Mouse (Mus musculus) embryonic facial prominence, embryonic 10.5 days (tissue): ENCODE measurements around the gene Myt1. TPM values are rescaled to one million over a fixed set of nuclear protein-coding genes. Genes with fewer than 3 reads are reported as not detected.

Source experiments
- DNase-seq: peaks from one replicate; pipeline ENCODE4 v3.0.0-alpha.2; 2017; ENCODE audit warnings: low spot score
- H3K27ac ChIP-seq: fragments of 300-500 bp; sonication (generic); replicated peaks from 2 replicates; pipeline ENCODE4 v1.5.1; 2016; ENCODE audit warnings: mild to moderate bottlenecking
- H3K27me3 ChIP-seq: fragments of 300-500 bp; sonication (generic); replicated peaks from 2 replicates; pipeline ENCODE4 v1.6.1; 2016; ENCODE audit warnings: low read depth, mild to moderate bottlenecking; ENCODE audit not compliant: poor library complexity, severe bottlenecking
- H3K36me3 ChIP-seq: fragments of 300-500 bp; sonication (generic); replicated peaks from 2 replicates; pipeline ENCODE4 v1.6.1; 2016; ENCODE audit warnings: mild to moderate bottlenecking, moderate library complexity
- H3K4me1 ChIP-seq: fragments of 300-500 bp; sonication (generic); 2 replicates; pipeline ENCODE4 v1.6.1; 2016
- H3K4me3 ChIP-seq: fragments of 300-500 bp; sonication (generic); 2 replicates; pipeline ENCODE4 v1.5.1; 2016; ENCODE audit warnings: mild to moderate bottlenecking, moderate library complexity
- H3K9me3 ChIP-seq: fragments of 300-500 bp; sonication (generic); 2 replicates; pipeline ENCODE4 v1.6.1; 2016; ENCODE audit warnings: mild to moderate bottlenecking
- WGBS: fragments of 180-500 bp; shearing (Covaris S2); methylation state at CpG from one replicate; pipeline ENCODE4 v1.1.7; 2016; 5-methylcytosine and 5-hydroxymethylcytosine counted together
- polyA plus RNA-seq: library from polyadenylated mRNA; unstranded; fragments of >200 nt; fragmentation: Nextera tagmentation; extraction: Ambion mirVana; gene quantifications from 2 replicates; pipeline ENCODE4 v1.2.1, GENCODE M21; 2016

The Myt1 gene
- polyA plus RNA-seq, 1 experiment from 2014 or later, result 7.5 TPM

DNA sequence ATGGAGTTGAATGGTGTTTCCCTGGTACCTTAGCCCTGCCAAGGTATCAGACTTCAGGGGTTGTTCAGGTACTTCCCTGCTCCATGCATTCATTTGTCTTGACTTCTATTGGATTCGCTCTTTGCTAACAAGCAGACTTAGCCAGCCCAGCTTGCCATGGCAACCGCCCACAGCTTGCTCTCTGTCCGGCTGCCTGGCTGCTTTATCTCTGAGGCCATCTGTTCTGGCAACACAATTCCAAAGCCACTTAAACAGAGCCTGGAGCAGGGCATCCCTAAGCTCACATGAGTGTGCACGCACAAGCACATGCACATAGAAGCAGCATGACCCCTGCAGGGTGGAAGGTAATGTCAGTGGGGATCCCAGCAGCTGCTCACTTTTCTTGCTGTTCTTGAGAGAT is 4.1 kb upstream of the Myt1 start:
- H3K4me1 ChIP-seq, result peaks cover 27% of the 10 kb centered on the region
- WGBS, result 41% methylated on average over 4 of the region's 4 CpGs
- peak; percentile 33 for DNase-seq
- no peaks in the 10 kb centered on the region for H3K9me3 ChIP-seq
- H3K27me3 ChIP-seq, result peaks cover 12% of the 10 kb centered on the region; the same call in 1 of the 2 replicates
- no peak overlapping the region for H3K27ac ChIP-seq
- no peak overlapping the region for H3K4me3 ChIP-seq
- no peaks in the 10 kb centered on the region for H3K36me3 ChIP-seq

DNA sequence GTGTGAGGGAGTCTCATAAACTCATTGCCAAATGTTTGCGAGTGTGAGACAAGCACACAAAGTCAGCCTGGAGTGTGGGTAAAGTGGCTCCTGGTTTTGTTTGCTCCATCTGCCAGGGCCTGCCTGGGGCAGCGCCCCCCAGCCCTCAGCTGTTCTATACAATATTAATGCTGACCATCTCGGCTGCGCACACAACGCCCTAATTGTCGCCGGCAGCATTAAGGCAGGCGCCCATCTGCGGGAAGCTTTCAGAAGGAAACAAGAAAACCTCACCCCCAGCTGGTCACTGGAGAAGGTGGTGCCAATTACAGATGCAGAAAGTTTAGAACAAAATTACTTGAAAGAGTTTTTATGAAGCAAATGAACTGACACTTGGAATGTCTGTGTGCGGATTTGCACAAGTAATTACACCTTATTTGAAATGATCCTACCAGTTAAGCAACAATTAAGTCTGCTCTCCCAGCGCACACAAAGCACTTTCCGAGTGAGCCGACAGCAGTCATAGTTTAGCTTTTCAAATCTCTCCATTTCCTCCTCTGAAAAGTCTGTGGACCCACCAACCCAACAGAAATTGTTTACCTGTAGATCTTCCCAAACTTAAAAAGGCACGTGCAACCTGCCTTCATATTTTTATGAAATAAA is 875 bp downstream of the Myt1 start:
- no peaks in the 10 kb centered on the region for H3K9me3 ChIP-seq
- 17% methylated on average over 14 of the region's 14 CpGs for WGBS
- peaks cover 25% of the 10 kb centered on the region for H3K4me1 ChIP-seq
- peak overlapping the region; percentile 43 for H3K4me3 ChIP-seq
- H3K27ac ChIP-seq, result peak overlapping the region; percentile 4; the same call in 1 of the 2 replicates
- peak; percentile 32 for DNase-seq
- H3K36me3 ChIP-seq, result no peaks in the 10 kb centered on the region
- H3K27me3 ChIP-seq, result peaks cover 13% of the 10 kb centered on the region; the same call in 1 of the 2 replicates

DNA sequence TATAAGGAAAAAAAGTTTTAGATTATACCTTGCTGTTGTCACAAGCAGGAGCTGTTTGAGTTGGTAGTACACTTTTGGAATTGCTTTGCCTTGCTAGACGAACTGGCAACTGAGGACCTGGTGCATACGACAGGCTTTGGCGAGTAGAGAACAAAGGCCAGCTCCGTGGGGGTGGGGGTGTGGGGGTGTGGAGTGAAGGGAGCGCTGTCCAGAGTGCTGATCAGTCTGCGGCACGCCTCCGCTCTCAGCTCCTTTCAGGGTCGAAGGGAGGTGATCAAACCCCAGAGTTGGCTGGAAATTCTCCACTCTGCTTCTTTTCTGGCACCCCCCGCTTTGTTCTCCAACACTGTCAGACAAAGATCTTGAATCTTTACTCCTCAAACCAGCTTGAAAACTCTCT is 1.5 kb downstream of the Myt1 start:
- H3K4me1 ChIP-seq, result peaks cover 19% of the 10 kb centered on the region
- peak overlapping the region; percentile 4 for H3K27ac ChIP-seq
- peaks cover 13% of the 10 kb centered on the region; the same call in 1 of the 2 replicates for H3K27me3 ChIP-seq
- no peaks in the 10 kb centered on the region for H3K36me3 ChIP-seq
- WGBS, result 2% methylated on average over 10 of the region's 10 CpGs
- DNase-seq, result peak; percentile 80
- H3K4me3 ChIP-seq, result peak overlapping the region; percentile 43
- no peaks in the 10 kb centered on the region for H3K9me3 ChIP-seq

DNA sequence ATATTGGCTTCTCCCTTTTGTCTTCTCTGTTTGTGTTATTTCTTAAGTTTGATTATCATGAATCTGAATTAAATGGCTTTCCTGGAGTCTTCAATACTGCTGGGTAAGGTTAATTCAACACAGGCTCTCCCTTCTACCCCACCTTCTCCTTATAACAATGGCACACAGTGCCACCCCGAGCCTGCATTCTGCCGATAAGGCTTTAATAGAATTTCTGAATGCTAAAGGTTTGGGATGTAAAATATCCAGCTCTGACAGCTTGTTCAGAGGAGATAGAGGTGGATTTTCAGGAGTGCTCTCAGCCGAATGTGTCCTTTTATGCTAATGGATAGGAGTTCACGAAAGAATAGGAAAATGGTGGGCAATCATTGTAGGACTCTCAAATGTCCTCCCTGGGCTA is 2.1 kb downstream of the Myt1 start:
- 80% methylated on average over 4 of the region's 4 CpGs for whole genome bisulfite sequencing
- Histone ChIP-seq H3K36me3 (no peaks in the 10 kb centered on the region), H3K4me3 (peak overlapping the region; percentile 21; the same call in 1 of the 2 replicates), H3K4me1 (peaks cover 18% of the 10 kb centered on the region), H3K9me3 (no peaks in the 10 kb centered on the region), H3K27me3 (peaks cover 13% of the 10 kb centered on the region; the same call in 1 of the 2 replicates), H3K27ac (no peak overlapping the region)
- DNase-seq, result no peak

DNA sequence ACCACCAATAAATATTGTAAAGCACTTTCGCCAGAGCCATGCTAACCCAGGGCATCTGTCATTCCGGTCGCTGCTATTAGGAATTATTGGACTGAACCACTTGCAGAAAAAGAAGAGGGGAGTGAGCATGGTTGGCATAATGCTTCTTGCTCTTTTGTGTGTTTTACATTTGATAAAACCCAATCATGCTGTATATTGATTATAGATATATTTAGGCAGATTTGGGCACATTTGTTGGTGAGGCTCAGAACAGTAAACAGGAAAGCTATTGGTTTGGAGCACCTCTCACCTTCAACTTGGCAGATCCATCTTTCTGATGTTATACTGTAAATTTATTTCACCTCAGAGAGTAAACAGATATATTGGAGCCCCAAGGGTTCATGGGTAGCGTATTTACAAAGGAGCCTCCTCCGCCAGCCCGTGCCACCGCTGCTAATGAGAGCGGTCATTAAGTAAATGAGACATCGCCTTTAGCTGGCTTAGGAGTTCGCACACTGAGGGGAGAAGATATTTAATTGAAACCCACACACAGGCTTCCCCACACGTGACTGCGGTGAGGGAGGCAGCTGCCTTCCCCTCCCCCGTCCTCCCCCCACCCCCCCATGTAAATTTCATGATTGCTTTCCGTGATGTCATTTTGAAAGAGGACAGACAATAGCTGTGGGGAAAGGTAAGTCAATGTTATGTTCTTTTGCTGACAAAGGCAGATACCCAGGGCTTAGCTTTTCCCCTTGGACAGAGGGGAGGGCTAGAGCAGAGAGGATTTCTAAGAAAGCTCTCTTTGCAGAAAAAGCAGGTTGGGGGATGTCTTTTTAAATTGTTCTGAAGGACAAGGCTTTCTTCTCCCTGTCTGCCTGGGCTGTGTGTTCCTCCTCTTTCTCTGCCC is 3.8 kb downstream of the Myt1 start:
- 53% methylated on average over 14 of the region's 14 CpGs for WGBS
- peaks cover 13% of the 10 kb centered on the region; the same call in 1 of the 2 replicates for H3K27me3 ChIP-seq
- H3K4me3 ChIP-seq, result peak overlapping the region; percentile 37; the same call in 1 of the 2 replicates
- no peaks in the 10 kb centered on the region for H3K36me3 ChIP-seq
- peaks cover 18% of the 10 kb centered on the region for H3K4me1 ChIP-seq
- no peak for DNase-seq
- no peak overlapping the region for H3K27ac ChIP-seq
- H3K9me3 ChIP-seq, result no peaks in the 10 kb centered on the region

- H3K4me3 ChIP-seq, result peak overlapping the region; percentile 1; the same call in 1 of the 2 replicates
- H3K9me3 ChIP-seq, result no peaks in the 10 kb centered on the region
- H3K36me3 ChIP-seq, result no peaks in the 10 kb centered on the region
- H3K4me1 ChIP-seq, result peaks cover 11% of the 10 kb centered on the region
- peaks cover 7% of the 10 kb centered on the region; the same call in 1 of the 2 replicates for H3K27me3 ChIP-seq
- DNase-seq, result no peak
- H3K27ac ChIP-seq, result no peak overlapping the region
These were observed 5.3 kb downstream of the Myt1 start for GRCm38 (mm10) chr2:181768451-181768850.

DNA sequence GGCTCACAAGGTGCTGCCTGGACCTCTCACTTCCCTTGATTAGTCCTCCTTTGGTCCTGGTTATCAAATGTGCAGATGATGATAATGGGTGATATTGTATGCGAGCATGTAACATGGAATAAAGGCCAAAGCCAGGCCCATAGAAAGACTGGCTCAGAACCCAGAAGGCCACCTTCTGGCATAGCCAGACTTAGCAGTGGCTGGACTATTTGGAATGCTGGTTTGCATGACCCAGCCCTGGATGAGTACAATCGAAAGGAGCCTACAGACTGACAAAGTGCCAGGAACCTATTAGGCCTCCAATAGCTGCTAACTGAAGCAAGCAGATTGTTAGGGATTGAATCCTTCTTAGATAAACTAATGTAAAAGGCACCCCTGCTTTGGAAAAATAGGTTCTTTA is 6.3 kb downstream of the Myt1 start:
- H3K36me3 ChIP-seq, result no peaks in the 10 kb centered on the region
- H3K4me3 ChIP-seq, result no peak overlapping the region
- WGBS, result 87% methylated on average over 2 of the region's 2 CpGs
- H3K9me3 ChIP-seq, result no peaks in the 10 kb centered on the region
- no peak for DNase-seq
- H3K27me3 ChIP-seq, result no peaks in the 10 kb centered on the region
- H3K27ac ChIP-seq, result no peak overlapping the region
- H3K4me1 ChIP-seq, result peaks cover 3% of the 10 kb centered on the region; the same call in 1 of the 2 replicates

GRCm38 (mm10) chr2:181773203-181773602 is 10.1 kb downstream of the Myt1 start:
- Histone ChIP-seq H3K27ac (no peak overlapping the region), H3K9me3 (no peaks in the 10 kb centered on the region), H3K27me3 (no peaks in the 10 kb centered on the region), H3K4me1 (peaks cover 3% of the 10 kb centered on the region; the same call in 1 of the 2 replicates), H3K36me3 (no peaks in the 10 kb centered on the region), H3K4me3 (no peak overlapping the region)
- DNase-seq, result no peak
- 68% methylated on average over 2 of the region's 2 CpGs for WGBS

- H3K4me1 ChIP-seq, result peaks cover 3% of the 10 kb centered on the region; the same call in 1 of the 2 replicates
- H3K36me3 ChIP-seq, result no peaks in the 10 kb centered on the region
- H3K27me3 ChIP-seq, result no peaks in the 10 kb centered on the region
- no peak for DNase-seq
- no peak overlapping the region for H3K4me3 ChIP-seq
- 77% methylated on average over 1 of the region's 1 CpGs for WGBS
- H3K9me3 ChIP-seq, result no peaks in the 10 kb centered on the region
- no peak overlapping the region for H3K27ac ChIP-seq
These were observed 12.7 kb downstream of the Myt1 start for GRCm38 (mm10) chr2:181775786-181776185.

GRCm38 (mm10) chr2:181777715-181778114 is 14.6 kb downstream of the Myt1 start:
- peaks cover 3% of the 10 kb centered on the region; the same call in 1 of the 2 replicates for H3K4me1 ChIP-seq
- no peak overlapping the region for H3K27ac ChIP-seq
- H3K4me3 ChIP-seq, result no peak overlapping the region
- no peaks in the 10 kb centered on the region for H3K27me3 ChIP-seq
- H3K9me3 ChIP-seq, result no peaks in the 10 kb centered on the region
- no peak for DNase-seq
- no peaks in the 10 kb centered on the region for H3K36me3 ChIP-seq
- WGBS, result 52% methylated on average over 2 of the region's 2 CpGs

DNA sequence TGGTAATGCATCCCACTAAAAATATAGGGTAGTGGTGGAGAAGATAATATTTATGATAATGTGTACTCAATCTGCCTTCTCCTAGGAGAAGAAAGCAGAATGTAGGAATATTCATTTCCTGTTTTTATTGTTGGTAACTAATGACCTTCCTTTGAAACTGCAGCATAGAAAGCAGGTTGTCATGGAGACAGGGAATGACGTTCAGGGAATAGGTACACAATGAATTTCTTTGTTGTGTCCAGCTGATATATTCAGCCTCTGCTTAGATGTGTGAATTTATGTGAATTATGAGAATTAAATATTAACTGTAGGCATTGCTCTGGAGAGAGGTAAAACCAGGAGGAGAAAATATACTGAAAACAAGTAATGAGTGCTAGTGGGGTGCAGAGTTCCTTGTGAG is 18.3 kb downstream of the Myt1 start:
- DNase-seq, result no peak
- Histone ChIP-seq H3K27me3 (no peaks in the 10 kb centered on the region), H3K4me1 (no peaks in the 10 kb centered on the region), H3K36me3 (no peaks in the 10 kb centered on the region), H3K27ac (no peak overlapping the region), H3K9me3 (no peaks in the 10 kb centered on the region), H3K4me3 (no peak overlapping the region)
- WGBS, result 34% methylated on average over 1 of the region's 1 CpGs

GRCm38 (mm10) chr2:181787852-181788251 is 24.7 kb downstream of the Myt1 start:
- Histone ChIP-seq H3K27ac (no peak overlapping the region), H3K27me3 (no peaks in the 10 kb centered on the region), H3K4me1 (no peaks in the 10 kb centered on the region), H3K9me3 (no peaks in the 10 kb centered on the region), H3K4me3 (no peak overlapping the region), H3K36me3 (no peaks in the 10 kb centered on the region)
- DNase-seq, result no peak
- 74% methylated on average over 5 of the region's 5 CpGs for WGBS
